Mouse (Mus musculus) liver, adult 2 months (tissue): ENCODE measurements around the gene Thap11. TPM values are rescaled to one million over a fixed set of nuclear protein-coding genes. Genes with fewer than 3 reads are reported as not detected.

Experiments
- DNase-seq: peaks from one replicate; pipeline ENCODE4 v3.0.0-alpha.2; 2011; ENCODE audit warnings: low read depth, low spot score; ENCODE audit errors: extremely low read depth
- H3K27ac ChIP-seq: fragments of 200-500 bp; replicated peaks from 2 replicates; pipeline ENCODE4 v1.5.1; 2012; ENCODE audit warnings: low read depth, mild to moderate bottlenecking, control low read depth, inconsistent platforms, low read length; ENCODE audit not compliant: insufficient read depth
- H3K27me3 ChIP-seq: fragments of 200-500 bp; 2 replicates; pipeline ENCODE4 v1.6.1; 2012; ENCODE audit warnings: mild to moderate bottlenecking, moderate library complexity, low read length, inconsistent platforms; ENCODE audit not compliant: control insufficient read depth, insufficient read depth
- H3K36me3 ChIP-seq: fragments of 200-500 bp; 2 replicates; pipeline ENCODE4 v1.6.1; 2012; ENCODE audit warnings: low read length, inconsistent platforms; ENCODE audit not compliant: control insufficient read depth, insufficient read depth
- H3K4me1 ChIP-seq: fragments of 200-500 bp; 2 replicates; pipeline ENCODE4 v1.6.1; 2011; ENCODE audit warnings: low read length; ENCODE audit not compliant: control insufficient read depth, insufficient read depth
- H3K4me3 ChIP-seq: fragments of 200-500 bp; 2 replicates; pipeline ENCODE4 v1.5.1; 2011; ENCODE audit warnings: low read depth, mild to moderate bottlenecking, control low read depth, low read length, moderate library complexity; ENCODE audit not compliant: insufficient read depth
- H3K79me2 ChIP-seq: fragments of 200-500 bp; 2 replicates; pipeline ENCODE4 v1.6.1; 2012; ENCODE audit warnings: inconsistent platforms, mild to moderate bottlenecking, low read length, moderate library complexity; ENCODE audit not compliant: control insufficient read depth, insufficient read depth
- H3K9ac ChIP-seq: fragments of 200-500 bp; 2 replicates; pipeline ENCODE4 v1.6.1; 2012; ENCODE audit warnings: low read depth, mild to moderate bottlenecking, control low read depth, inconsistent platforms, low read length
- CTCF ChIP-seq: fragments of 200-500 bp; IDR thresholded peaks from 2 replicates; pipeline ENCODE4 v1.5.1; 2011; ENCODE audit warnings: low read depth, low read length, control low read depth
- POLR2A ChIP-seq: fragments of 200-500 bp; IDR thresholded peaks from 2 replicates; pipeline ENCODE4 v1.6.1; 2011; ENCODE audit warnings: low read length, control low read depth; ENCODE audit not compliant: insufficient read depth; ENCODE audit errors: extremely low read depth
- WGBS: fragments of 180-500 bp; shearing (Covaris S2); methylation state at CpG from one replicate; pipeline ENCODE4 v1.1.7; 2018; 5-methylcytosine and 5-hydroxymethylcytosine counted together
- polyA plus RNA-seq: library from polyadenylated mRNA; depleted of rRNA; stranded (reverse); fragments of >200 nt; gene quantifications from 2 replicates; pipeline ENCODE4 v1.2.3, GENCODE M21; 2012
- total RNA-seq: library from RNA; depleted of rRNA; stranded (reverse); fragments of >200 nt; gene quantifications from 2 replicates; pipeline ENCODE4 v1.2.3, GENCODE M21; 2014

The Thap11 gene
- total and polyA plus RNA-seq, 2 experiments = 11.3 to 28.5 TPM

DNA sequence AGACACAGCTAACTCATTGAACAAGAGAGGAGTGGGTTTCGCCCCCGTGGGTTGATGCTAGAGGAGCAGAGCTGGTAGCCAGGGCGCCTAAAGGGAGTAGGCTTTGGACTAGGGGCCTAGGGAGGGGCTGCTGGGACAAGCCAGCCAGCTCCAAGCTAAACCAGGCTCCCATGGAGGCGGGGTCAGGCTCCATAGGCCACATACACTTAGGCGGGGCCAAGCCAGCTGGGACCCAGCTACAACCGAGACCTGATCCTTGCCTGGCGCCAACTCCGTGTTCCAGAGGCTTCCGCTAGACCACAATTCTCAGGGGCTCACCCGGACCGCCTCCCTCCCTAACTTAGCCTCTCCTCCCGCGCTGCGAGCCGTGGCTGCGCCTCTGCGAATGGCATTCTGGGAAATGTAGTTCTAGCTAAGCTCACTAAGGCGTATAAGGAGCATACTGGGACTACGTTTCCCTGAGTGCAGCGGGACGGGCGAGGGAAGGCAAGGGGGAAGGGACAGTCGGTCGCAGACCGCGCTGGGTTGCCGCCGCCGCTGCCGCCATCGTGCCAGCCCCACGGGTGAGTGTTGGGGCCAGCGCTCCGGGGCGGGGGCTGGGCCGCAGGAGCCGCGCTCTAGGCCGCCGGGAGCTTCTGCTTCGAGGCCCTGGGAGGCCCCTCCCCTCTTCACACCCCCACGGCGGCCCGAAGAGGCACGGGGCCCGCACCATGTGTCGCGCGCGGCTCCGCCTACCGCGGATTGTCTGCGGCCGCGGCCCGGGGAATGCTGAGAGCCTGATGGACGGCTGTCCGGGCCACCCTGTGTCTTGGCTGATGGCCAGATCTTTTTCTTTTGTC lies 5.4 kb downstream of the Thap11 start, which contains the start of gene Nutf2:
Gene Nutf2 (plus strand): TSS at position 438 of the 839 bp plus-strand sequence.
- H3K27me3 ChIP-seq = no peaks in the 10 kb centered on the region
- TF ChIP-seq CTCF = no peak
- peak; percentile 37; the same call in 1 of the 2 replicates for TF ChIP-seq POLR2A
- H3K9ac ChIP-seq = peak within 1 kb of the TSS; percentile 79
- DNase-seq = peak; percentile 97
- peak within 1 kb of the TSS; percentile 75 for H3K27ac ChIP-seq
- H3K4me1 ChIP-seq = peaks cover 20% of the 10 kb centered on the region
- WGBS = under 1% methylated on average over 59 of the region's 59 CpGs
- H3K4me3 ChIP-seq = peak within 1 kb of the TSS; percentile 76
- H3K36me3 ChIP-seq = no peaks in the 10 kb centered on the region
- peaks cover 35% of the 10 kb centered on the region for H3K79me2 ChIP-seq

GRCm38 (mm10) chr8:105861951-105862350 lies 7.0 kb downstream of the Thap11 start:
- H3K27ac ChIP-seq = no peak overlapping the region
- peaks cover 35% of the 10 kb centered on the region; the same call in 1 of the 2 replicates for H3K79me2 ChIP-seq
- TF ChIP-seq POLR2A = no peak
- TF ChIP-seq CTCF = no peak
- no peak overlapping the region for H3K4me3 ChIP-seq
- peaks cover 12% of the 10 kb centered on the region for H3K4me1 ChIP-seq
- no peaks in the 10 kb centered on the region for H3K27me3 ChIP-seq
- WGBS = 33% methylated on average over 1 of the region's 1 CpGs
- DNase-seq = no peak
- 0 out of 2 replicates have a peak, but pooled peaks cover 3% of the 10 kb centered on the region for H3K36me3 ChIP-seq
- no peak overlapping the region for H3K9ac ChIP-seq

DNA sequence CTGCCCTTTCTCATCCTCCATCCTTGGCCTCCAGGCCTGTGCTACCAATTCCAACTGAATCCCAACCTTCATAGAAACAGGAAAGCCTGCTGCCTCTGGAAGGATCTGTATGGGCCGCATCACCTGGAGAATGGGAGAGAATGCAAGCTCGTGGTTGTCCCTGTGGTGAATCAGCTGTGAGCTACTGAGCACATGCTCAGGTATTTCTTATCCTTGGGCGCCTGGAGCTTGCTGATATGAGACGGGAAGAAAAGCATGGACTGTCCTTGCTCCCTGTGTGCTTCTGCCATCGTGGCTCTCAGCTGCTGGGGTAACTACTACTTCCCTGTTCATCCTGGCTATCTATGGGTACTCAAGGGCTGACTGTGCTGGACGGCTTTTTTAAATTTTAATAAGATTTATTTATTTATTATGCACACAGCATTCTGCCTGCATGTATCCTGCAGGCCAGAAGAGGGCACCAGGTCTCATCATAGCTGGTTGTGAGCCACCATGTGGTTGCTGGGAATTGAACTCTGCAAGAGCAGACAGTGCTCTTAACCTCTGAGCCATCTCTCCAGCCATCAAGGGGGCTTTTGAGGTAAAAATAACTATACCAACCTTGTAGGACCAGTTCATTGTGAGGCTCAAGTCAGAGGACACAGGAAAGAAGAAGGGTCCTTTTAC lies 11.6 kb downstream of the Thap11 start:
- DNase-seq = no peak
- no peak overlapping the region for H3K27ac ChIP-seq
- H3K36me3 ChIP-seq = peaks cover 16% of the 10 kb centered on the region
- TF ChIP-seq CTCF (peak; percentile 35; the same call in 1 of the 2 replicates), POLR2A (no peak)
- no peak overlapping the region for H3K9ac ChIP-seq
- no peaks in the 10 kb centered on the region for H3K27me3 ChIP-seq
- WGBS = 87% methylated on average over 6 of the region's 6 CpGs
- peaks cover 7% of the 10 kb centered on the region for H3K4me1 ChIP-seq
- H3K79me2 ChIP-seq = peaks cover 50% of the 10 kb centered on the region; the same call in 1 of the 2 replicates
- H3K4me3 ChIP-seq = no peak overlapping the region

DNA sequence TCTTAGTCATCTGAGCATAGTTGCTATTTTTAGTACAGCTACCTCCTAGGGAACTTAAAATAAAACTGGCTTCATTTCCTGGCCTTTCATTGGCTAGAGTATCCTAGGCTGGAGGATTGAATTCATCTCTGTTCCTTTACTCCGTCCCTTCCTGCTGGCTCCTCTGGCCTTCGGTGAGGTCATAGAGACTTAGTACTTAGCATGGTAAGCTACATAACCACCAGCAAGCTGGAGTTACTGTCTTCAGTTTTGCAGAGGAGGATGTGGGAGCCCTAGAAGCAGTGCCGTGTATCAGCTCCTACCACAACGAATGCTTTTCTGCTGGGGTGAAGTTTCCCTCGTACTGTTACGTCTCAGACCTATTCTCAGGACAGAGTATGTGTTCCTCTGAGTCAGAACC lies 19.4 kb downstream of the Thap11 start:
- no peak overlapping the region for H3K4me3 ChIP-seq
- no peak overlapping the region for H3K9ac ChIP-seq
- TF ChIP-seq POLR2A = no peak
- TF ChIP-seq CTCF = no peak
- DNase-seq = no peak
- H3K27ac ChIP-seq = no peak overlapping the region
- H3K4me1 ChIP-seq = no peaks in the 10 kb centered on the region
- H3K79me2 ChIP-seq = 0 out of 2 replicates have a peak, but pooled peaks cover 4% of the 10 kb centered on the region
- 74% methylated on average over 6 of the region's 6 CpGs for WGBS
- no peaks in the 10 kb centered on the region for H3K27me3 ChIP-seq
- peaks cover 22% of the 10 kb centered on the region for H3K36me3 ChIP-seq

GRCm38 (mm10) chr8:105880754-105881520 lies 26.0 kb downstream of the Thap11 start, which contains the start of gene Edc4:
TSS of gene Edc4 (plus strand) at chr8:105880881.
- DNase-seq = peak; percentile 69
- peaks cover 9% of the 10 kb centered on the region for H3K4me1 ChIP-seq
- no peak within 1 kb of the TSS for H3K27ac ChIP-seq
- peak within 1 kb of the TSS; percentile 81 for H3K9ac ChIP-seq
- no peaks in the 10 kb centered on the region for H3K27me3 ChIP-seq
- peak within 1 kb of the TSS; percentile 84 for H3K4me3 ChIP-seq
- H3K79me2 ChIP-seq = peaks cover 13% of the 10 kb centered on the region; the same call in 1 of the 2 replicates
- peaks cover 26% of the 10 kb centered on the region for H3K36me3 ChIP-seq
- under 1% methylated on average over 45 of the region's 45 CpGs for WGBS
- TF ChIP-seq POLR2A = peak; percentile 86
- TF ChIP-seq CTCF = no peak
